Mouse (Mus musculus) frontal cortex, postnatal 36 days (tissue): ENCODE results near the gene Tanc2.

ENCODE experiments used
- DNase-seq, 2 experiments: peaks; one replicate each; pipeline ENCODE4 v3.0.0; 2022; ENCODE audit warnings: low spot score in 2 of 2

The Tanc2 gene

GRCm38 (mm10) chr11:105953402-105953801, 363.6 kb downstream of the Tanc2 start:
- no peak for DNase-seq

GRCm38 (mm10) chr11:105955815-105956430, 366.1 kb downstream of the Tanc2 start:
- DNase-seq = no peak

- no peak for DNase-seq
Measured at GRCm38 (mm10) chr11:105957501-105957900, 367.7 kb downstream of the Tanc2 start.

GRCm38 (mm10) chr11:105958566-105958965, 368.8 kb downstream of the Tanc2 start:
- no peak for DNase-seq

GRCm38 (mm10) chr11:105959355-105959754, 369.6 kb downstream of the Tanc2 start:
- peak in 1 of 2 experiments; percentile 59 for DNase-seq

- DNase-seq = no peak
Measured at GRCm38 (mm10) chr11:105964691-105965090, 374.9 kb downstream of the Tanc2 start.

- no peak for DNase-seq
Measured at GRCm38 (mm10) chr11:105966288-105966687, 376.5 kb downstream of the Tanc2 start.

GRCm38 (mm10) chr11:105967741-105968574, 378.2 kb downstream of the Tanc2 start, which contains the start of gene Ace:
TSS of gene Ace (plus strand) at chr11:105967945.
- no peak for DNase-seq

GRCm38 (mm10) chr11:105968948-105969347, 379.2 kb downstream of the Tanc2 start:
- no peak for DNase-seq

- no peak for DNase-seq
Measured at GRCm38 (mm10) chr11:105969516-105969915, 379.7 kb downstream of the Tanc2 start.

- no peak for DNase-seq
Measured at GRCm38 (mm10) chr11:105974593-105974992, 384.8 kb downstream of the Tanc2 start.

- no peak for DNase-seq
Measured at GRCm38 (mm10) chr11:105975050-105975449, 385.3 kb downstream of the Tanc2 start.

- DNase-seq = no peak
Measured at GRCm38 (mm10) chr11:105975636-105976035, 385.9 kb downstream of the Tanc2 start.

- no peak for DNase-seq
Measured at GRCm38 (mm10) chr11:105978232-105978631, 388.4 kb downstream of the Tanc2 start.

GRCm38 (mm10) chr11:105978634-105979033, 388.8 kb downstream of the Tanc2 start:
- no peak for DNase-seq
